Mouse (Mus musculus): ENCODE results near the gene Sept14.

Gene Sept14

GRCm38 (mm10) chr5:129669453-129670035, 38.8 kb downstream of the Sept14 start:
- no peak for DNase-seq (ENCODE audit: low spot score)

DNA sequence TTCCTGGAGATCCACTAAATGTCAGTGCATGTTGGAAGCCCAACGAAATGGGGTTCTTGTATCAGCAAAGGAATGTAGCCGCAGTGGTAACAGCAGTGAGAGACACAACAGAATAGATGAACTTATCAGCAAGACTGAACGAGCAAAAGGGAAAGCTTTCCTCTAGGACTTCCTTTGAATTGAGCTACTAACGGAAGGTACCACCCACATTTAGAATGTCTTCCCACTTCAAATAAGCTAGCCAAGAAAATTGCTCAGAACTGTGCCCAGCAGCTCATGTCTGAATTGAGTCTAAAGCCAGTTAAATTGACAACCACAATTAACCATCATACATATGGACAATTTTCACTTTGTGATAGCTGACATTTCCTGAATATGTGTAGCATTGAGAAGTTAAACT, 40.5 kb downstream of the Sept14 start:
- no peak for DNase-seq (ENCODE audit: low spot score)

DNA sequence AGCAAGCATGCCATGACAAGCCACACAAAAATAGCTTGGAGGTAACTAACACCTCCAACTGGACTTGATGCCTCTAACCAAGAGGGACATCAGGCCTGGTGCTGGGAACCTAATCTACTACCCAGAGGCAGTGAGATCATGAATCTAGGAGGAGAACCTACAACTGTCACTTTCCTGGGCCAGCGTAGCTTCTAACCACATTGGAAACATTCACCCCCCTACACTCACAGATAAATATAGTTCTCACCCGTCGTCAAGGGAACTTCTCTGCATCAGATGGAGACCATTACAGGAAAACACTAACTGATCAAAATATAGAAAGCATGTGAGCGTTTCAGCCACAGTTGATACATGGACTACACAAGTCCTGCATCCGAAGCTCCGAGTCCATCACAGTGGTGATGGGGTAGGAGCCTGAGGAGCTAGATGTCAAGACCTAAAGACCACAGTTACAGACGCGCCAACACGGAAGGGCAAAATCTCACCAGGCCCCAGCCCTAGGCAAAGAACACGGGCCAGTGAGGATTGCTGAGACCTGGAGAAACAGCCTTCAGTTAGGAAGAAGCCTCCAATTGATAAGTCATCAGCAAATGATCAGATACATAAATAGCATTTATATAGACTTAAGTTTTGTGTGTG, 41.9 kb downstream of the Sept14 start:
- DNase-seq (ENCODE audit: low spot score) = no peak

DNA sequence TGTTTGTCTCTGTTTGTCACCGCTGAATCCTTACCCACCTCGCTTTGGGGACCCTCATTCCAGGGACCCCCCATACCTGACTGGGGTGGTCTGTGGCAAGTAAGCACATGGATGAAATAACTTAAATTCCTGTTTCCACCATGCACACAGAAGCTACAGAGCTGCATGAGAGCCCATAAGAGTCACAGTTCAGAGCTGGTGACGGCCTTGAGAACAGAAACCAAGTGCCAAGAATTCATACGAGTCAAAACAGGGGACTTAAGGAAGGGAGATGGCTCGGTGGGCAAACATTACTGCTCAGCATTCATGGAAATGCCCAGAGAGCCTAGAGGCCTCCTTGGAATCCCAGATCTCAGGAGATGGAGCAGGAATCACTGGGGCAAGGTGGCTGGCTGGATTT, 44.2 kb downstream of the Sept14 start:
- no peak for DNase-seq (ENCODE audit: low spot score)

- DNase-seq (ENCODE audit: low spot score) = no peak
Observed at GRCm38 (mm10) chr5:129657931-129658330, 50.4 kb downstream of the Sept14 start.

- DNase-seq (ENCODE audit: low spot score) = no peak
Observed at GRCm38 (mm10) chr5:129657016-129657415, 51.3 kb downstream of the Sept14 start.

DNA sequence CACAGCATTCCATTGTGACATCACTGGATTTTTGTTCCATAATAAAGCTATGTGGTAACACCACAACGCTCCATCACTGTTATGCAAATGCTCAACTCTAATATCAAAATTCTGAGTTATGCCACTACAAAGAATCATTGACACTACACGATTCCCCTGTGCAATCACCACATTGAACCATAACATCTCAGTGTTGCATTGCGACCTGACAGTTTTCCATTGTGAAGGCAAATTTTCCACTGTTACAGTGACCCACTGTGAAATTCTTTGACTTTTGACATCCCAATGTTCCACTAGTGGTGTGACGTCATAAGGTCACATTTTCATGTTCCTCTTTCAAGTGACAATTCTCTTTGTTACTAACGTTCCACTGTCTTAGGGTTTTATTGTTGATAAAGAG, 57.5 kb downstream of the Sept14 start:
- DNase-seq (ENCODE audit: low spot score) = no peak

Data from ovary, postnatal 10 days (tissue).